Mouse (Mus musculus) frontal cortex, postnatal 14 days (tissue): ENCODE results near the gene Gm8251.
"Not testable (repeated sequence)": the region's sequence is repeated elsewhere in the genome, so short reads cannot be mapped to it uniquely, and the experiment has no call there.

Experiments
- DNase-seq, 2 experiments: peaks; one replicate each; pipeline ENCODE4 v3.0.0; 2022; ENCODE audit warnings: low spot score in 2 of 2

The Gm8251 gene

DNA sequence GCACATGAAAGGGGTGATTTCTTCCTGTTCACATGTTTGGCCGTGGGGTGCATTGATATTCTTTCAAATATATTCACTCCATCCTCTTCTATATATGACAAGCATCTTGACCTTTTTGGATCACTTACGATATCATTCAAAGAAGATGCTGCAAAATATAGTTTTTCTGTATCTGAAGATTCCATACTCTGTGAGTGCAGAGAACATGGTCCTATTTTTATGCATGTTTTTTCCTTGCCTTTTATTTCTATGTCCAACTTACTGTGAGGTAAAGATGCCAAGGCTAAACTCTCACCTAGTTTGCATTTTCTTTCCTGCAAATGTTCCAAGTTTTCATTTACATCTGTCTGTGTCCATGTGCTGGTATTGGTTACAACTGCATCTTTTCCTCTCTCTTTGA is at the start of gene Gm8251:
Gene Gm8251, minus strand, starts transcription at position 101 of the 400 bp plus-strand sequence.
- no peak for DNase-seq

DNA sequence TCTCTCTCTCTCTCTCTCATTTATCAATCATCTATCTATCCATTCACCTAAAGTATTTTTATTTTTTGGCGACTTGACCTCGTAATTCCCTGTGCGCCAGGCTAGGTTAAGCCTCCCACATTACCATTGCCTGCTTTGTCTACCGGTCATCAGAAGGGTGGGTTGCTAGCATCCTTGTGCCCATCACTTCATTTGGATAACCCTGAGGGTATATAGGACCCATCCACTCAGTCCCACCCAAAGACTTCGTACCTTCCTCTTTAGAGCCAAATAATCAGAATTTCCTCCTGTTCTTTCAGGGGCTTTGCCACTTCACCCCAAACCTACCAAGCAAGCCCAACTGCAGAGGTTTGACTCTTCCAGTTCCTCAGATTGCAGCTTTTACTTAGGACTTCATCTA is 41.2 kb upstream of the Gm8251 start:
- no peak for DNase-seq

DNA sequence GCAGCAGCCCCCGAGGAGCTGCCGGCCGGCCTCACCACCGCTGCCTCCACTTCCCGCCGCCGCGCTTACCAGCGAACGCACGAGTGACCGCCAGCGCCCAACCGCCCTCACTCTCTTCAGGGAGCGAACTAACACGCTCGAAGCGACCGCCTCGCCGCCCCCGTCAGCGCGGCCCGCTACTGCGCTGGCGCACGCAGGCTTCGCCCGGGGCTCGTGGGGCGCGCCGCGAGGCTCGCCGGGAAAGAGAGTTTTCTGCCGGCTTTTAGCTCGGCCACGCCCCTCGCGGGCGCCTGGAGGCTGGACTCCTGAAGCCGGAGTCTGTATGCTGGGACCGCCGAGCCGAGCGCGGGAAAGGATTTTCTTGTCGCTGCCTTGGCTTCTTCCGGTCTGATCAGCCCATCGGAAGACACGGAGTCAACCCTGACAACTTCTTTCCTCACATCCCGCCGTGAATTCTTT is 40.6 kb upstream of the Gm8251 start, which contains the start of gene Tex30:
Gene Tex30, minus strand, starts transcription at position 183 of the 459 bp plus-strand sequence.
- peak; percentile 85 to 91 for DNase-seq

DNA sequence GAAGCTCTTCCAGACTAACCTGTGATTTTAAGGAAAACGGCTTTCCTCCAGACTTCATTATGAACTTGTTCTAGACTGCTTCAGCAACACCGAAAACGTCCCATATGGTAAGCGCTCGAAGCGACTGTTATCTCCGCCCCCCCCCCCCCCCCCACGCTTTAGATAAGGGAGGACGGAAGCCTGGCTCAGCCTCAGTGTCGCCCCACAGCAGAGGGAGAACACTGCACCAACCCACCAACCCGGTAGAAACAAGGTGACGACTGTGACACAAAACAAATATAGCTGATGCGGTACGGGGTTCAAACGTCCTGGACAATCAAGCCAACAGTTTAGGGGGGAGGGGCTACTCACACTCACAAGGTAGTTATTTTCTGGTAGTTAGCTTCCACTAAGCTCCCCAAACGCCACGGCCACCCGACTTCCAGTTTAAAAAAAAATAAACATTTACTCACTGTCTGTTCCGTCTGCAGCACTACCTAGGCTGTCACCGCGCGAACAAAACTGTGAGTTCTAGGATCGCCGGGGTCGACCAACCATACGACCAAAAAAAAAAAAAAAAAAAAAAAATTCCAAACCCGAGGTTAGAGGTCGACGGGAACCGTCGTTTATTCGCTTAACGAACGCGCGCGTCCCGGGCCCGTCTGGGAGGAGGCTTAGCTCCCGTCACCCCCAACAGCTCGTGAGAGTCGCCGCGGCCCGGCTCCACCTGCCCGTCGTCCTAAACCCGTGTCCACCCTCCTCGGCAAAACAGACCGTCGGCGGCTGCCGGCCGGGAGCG is 39.9 kb upstream of the Gm8251 start:
- DNase-seq, result peak in 1 of 2 experiments; percentile 14

DNA sequence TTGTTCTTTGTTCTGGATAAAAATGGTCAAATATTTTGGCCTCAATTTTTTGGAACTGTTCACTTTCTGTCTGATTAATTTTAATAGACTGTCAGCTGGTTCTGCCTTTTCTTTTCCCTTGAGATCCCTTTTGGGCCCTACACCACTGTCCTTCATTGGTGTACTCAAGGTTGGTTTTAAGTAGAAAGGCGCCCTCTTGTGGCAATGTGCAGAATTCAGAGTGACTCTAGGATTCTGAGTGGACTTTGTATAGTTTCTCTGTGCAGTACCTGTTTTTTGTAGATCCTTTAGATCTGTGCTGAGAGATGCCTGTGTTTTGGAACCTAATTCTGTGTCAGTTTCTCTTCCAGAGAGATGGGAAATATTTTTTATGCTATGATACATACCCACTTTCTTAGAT is 2.9 kb upstream of the Gm8251 start:
- peak; percentile 18 to 39 for DNase-seq

DNA sequence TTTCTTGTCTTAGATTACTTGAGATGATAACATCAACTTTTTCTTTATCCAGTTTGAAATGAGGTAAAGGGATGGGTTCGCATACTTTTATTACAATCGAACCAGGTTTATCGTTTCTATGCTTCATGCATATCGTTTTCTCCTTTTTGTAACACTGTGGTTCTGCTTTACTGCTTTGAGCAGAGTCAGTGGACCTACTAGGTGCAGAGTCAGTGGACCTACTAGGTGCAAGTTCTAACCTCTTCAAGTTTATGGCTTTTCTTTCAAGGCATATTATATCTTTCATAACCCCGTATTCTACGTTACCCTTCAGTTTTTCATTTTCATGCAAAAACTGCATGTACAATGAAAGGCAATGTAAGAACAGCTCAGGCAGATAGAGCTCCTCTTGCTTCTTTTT is 1.7 kb upstream of the Gm8251 start:
- no peak for DNase-seq

DNA sequence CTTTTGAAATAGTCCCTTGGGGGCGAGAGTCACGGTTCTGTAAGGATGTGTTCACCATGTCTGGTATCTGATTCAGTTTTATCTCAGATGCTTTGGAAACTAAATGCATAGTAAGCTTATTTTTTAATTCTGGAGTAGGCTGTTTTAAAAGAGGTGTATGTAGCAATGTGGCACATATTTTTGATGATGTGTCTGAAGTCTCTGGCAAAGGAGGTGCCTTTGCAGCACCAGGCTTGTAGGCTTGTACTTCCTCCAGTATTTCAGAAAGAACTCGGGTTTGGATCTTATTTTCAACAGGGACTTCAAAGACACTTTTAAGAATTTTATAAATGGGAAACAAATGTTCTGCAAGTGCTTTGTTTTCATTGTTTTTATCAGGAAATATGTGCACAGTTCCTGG is 3.9 kb downstream of the Gm8251 start:
- DNase-seq, result no peak

DNA sequence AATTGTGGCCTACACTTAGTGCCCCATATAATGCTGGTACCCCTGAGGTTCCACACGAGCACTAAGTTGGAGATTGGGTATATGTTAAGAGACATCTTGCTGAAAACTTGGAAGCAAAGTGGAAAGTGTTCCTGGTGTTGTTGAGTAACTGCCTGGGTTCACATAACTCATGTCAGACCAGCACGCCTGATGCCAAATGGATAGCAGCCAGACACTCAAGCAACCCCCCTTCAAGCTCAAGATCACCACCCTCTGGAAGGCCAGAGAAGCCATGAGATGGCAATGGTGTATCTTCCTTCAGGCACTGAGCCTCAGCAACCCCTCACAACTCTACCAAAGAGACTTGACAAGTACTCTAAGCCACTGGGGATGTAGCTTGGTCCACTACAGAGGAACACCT is 15.2 kb downstream of the Gm8251 start:
- no peak for DNase-seq

DNA sequence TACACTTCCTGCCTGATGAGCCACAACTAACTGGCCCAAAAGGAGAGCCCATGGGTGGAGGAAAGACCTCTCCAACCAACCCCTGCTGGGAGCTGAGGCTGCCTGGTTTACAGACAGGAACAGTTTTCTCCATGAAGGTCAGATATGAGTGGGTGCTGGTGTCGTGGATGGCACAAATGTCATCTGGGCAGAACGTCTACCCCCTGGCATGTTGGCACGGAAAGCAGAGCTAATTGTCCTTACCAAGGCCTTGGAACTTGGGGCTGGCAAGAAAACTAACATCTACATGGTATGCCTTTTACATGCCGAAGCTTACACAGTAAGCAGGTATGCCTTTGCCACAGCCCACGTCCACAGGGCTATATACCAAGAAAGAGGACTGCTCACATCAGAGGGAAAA is 16.0 kb downstream of the Gm8251 start:
- DNase-seq, result not testable (repeated sequence)

DNA sequence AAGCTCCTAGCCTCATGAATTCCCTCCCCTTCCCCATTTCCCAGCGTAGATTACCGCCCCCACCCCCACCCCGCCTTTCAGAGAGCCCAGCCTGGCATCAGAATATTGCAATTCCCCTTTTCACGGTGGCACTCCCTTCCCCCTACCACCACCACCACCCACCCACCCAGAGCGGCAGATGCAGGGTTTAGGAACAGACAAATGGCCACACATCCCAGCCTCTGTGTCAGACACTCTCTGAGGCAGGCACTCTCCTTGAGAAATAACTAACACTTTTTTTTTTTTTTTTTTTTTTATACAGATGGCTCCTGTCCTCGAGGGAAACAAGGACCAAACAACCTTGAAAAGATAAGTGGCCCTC is 19.2 kb downstream of the Gm8251 start:
- no peak for DNase-seq

DNA sequence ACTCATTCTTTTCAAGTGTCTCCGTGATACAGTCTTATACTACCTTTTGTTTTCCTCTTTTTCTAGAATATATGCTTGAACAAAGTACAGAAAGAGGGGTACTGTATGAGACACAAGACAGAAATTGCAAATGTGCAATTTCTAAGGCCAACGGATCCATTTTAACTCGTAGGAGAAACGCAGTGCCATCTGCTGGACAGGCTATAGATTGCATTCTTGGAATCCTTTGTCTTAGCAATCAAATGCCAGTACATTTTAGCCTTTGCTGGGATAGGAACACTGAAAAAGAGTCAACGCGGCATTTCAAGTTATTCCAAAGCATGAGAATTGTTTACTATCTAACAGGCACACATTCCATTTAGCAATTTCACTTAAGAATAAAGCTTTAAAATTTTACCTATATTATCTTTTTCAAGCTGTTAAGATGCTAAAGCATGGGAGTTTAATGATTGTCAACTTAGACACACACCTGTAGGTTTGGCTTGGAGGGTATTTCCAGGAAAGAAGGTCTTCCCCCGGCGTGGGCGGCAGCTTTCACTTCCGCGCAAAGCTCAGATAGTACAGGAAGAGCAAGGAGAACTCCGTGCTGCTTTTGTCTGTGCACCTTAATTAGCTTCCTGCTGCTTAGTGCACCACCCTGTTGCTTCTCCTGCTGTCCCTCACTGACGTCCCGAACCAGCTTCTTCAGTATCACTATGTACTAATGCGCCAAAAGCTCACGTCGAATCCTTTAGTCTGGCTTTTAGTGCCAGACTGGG is 19.8 kb downstream of the Gm8251 start:
- peak in 1 of 2 experiments; percentile 48 for DNase-seq

DNA sequence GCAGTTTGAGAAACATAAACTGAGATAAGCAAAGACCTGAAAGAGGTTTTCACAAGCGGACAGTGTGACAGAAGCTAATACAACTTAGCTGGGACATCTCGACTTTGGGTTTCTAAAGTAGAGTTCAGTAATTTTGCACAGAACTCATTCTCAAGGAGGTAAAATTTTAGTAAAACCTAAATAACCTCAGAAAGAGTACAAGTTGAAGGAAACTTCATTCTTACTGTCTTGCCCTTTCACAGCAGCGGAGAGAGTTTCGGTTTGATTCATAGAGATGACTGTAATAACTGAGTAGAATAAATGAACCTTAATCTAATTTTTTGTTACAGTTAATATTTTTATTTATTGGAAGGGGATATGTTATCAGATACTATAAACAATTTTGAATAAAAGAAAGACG is 28.8 kb downstream of the Gm8251 start:
- no peak for DNase-seq

DNA sequence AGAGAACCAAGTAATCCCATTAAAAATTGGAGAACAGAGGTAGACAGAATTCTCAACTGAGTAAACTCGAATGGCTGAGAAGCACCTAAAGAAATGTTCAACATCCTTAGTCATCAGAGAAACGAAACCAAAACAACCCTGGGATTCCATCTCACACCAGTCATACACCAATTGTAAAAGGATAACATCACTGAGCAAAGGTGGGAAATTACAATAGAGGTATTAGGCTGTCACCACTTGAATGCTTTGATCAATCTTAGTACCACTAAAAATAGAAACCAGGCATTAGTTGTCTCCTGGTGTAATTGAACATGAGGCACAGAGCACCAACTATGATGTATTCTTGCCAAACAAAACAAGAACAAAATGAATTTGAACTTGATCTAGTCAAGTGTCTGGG is 29.5 kb downstream of the Gm8251 start:
- no peak for DNase-seq

DNA sequence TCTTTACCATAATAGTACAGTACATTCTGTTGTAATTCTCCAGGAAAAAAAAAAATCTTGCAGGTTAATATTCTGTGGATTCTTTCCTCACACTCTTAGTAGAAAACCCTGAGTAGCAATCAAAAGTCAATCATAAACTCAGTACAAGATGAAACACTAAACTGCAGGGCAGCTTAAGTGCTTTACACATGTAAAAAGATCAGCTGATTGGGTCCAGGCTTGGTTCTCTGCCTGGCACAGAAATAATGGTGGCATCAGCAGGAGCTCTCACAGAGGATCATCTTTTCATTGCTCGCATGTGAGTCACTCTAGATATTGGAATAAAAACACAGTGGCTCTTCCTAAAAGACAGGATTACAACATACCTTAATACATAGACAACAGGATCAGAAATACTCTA is 34.1 kb downstream of the Gm8251 start:
- no peak for DNase-seq

DNA sequence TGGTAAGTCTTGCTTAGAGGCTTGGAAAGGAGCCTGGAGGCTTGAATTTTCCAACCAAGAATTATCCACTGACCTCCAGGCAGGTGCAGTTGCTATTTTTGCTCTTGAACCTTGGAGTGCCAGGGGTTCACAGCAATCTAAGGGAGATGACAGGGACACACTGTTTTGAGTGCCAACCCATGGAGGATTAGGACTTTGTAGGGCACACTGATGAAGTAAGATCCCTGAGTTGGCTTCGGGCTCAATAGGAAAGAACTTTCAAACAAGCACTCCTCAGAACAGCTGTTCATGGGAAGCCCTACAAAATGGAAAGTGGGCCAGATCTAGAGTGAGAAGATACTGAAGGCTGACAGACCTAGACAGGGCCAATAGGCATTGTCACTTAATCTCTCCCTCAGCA is 39.1 kb downstream of the Gm8251 start:
- DNase-seq, result no peak

DNA sequence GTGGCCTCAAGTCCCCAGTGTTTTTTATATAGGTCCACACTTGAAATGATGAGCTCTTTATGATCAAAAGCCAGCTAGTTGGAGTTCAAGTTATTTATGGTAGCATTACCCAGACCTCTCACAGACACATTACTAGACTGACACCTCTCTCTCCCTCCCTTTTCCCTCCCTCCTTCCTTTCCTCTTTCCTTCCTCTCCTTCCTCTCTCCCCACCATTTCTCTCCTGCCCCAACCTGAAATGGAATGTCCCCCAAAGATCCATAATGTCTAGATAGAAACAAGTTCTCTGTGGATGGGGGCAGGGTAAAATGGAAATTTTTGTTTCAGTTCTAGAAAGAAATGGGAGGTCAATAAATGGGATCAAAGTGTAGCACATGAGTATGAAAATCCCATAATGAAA is 41.8 kb downstream of the Gm8251 start, which contains the start of gene Mettl21c:
Gene Mettl21c, minus strand, starts transcription at position 101 of the 400 bp plus-strand sequence.
- DNase-seq, result no peak

DNA sequence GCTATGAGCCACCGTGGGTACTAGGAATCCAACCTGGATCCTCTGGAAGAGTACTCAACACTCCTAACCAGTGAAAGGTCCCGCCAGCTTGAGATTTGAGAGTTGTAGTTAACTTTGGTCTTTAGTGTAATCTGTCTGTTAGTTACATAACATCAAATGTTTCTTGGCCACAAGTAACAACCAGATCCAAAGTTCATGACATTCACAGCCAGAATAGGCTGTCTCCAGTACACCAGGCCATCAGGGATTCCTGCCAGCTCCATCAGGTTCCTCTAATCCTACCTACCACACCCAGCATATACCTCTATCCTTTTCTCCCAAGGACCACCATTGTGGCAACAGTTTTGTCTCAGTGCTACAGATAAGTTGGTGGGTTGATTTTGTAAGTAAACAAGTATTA is 46.2 kb downstream of the Gm8251 start:
- DNase-seq, result no peak
